Mouse (Mus musculus): ENCODE results near the gene Col13a1. TPM values are rescaled to one million over a fixed set of nuclear protein-coding genes. Genes with fewer than 3 reads are reported as not detected.
A peak's percentile ranks its signal among the peaks of the same experiment; 100 is the strongest.

Gene Col13a1
- 6.9 and 7.1 TPM in 2 replicates for polyA plus RNA-seq (2015; fragmentation: Nextera tagmentation; extraction: Ambion mirVana)

- peaks cover 45% of the 10 kb centered on the region for H3K27me3 ChIP-seq (replicated peaks)
Observed at GRCm38 (mm10) chr10:61978866-61979340, at the start of gene Col13a1. Gene Col13a1 (minus strand): TSS chr10:61979108.

GRCm38 (mm10) chr10:62027699-62028098 lies 48.8 kb upstream of the Col13a1 start:
- no peak overlapping the region for H3K27ac ChIP-seq
- H3K9me3 ChIP-seq = no peaks in the 10 kb centered on the region
- no peak for ATAC-seq
- no peak overlapping the region for H3K4me3 ChIP-seq (replicated peaks)
- H3K9ac ChIP-seq = no peak overlapping the region
- no peak overlapping the region for H3K4me2 ChIP-seq (replicated peaks)
- 52% methylated on average over 12 of the region's 12 CpGs for WGBS
- H3K27me3 ChIP-seq (replicated peaks) = no peaks in the 10 kb centered on the region
- H3K36me3 ChIP-seq = no peaks in the 10 kb centered on the region
- H3K4me1 ChIP-seq (replicated peaks) = 0 out of 2 replicates have a peak, but pooled peaks cover 2% of the 10 kb centered on the region

More at GRCm38 (mm10) chr10:61978866-61979340, at the start of gene Col13a1:
- no peak within 1 kb of the TSS for H3K27ac ChIP-seq
- no peaks in the 10 kb centered on the region for H3K9me3 ChIP-seq
- peak; percentile 37; the same call in 1 of the 2 replicates for ATAC-seq
- peak within 1 kb of the TSS; percentile 47 for H3K9ac ChIP-seq
- H3K4me3 ChIP-seq (replicated peaks) = peak within 1 kb of the TSS; percentile 48
- H3K36me3 ChIP-seq = no peaks in the 10 kb centered on the region
- WGBS = under 1% methylated on average over 41 of the region's 41 CpGs
- peaks cover 26% of the 10 kb centered on the region for H3K4me1 ChIP-seq (replicated peaks)
- H3K4me2 ChIP-seq (replicated peaks) = peak within 1 kb of the TSS; percentile 91

GRCm38 (mm10) chr10:62023821-62024551 lies 45.1 kb upstream of the Col13a1 start:
- peaks cover 9% of the 10 kb centered on the region; the same call in 1 of the 2 replicates for H3K4me1 ChIP-seq (replicated peaks)
- WGBS = 45% methylated on average over 19 of the region's 19 CpGs
- H3K9ac ChIP-seq = no peak overlapping the region

GRCm38 (mm10) chr10:62020068-62020620 lies 41.2 kb upstream of the Col13a1 start:
- H3K4me3 ChIP-seq (replicated peaks) = no peak overlapping the region
- 22% methylated on average over 7 of the region's 7 CpGs for WGBS
- H3K27me3 ChIP-seq (replicated peaks) = no peaks in the 10 kb centered on the region
- peaks cover 13% of the 10 kb centered on the region; the same call in 1 of the 2 replicates for H3K4me1 ChIP-seq (replicated peaks)
- ATAC-seq = peak; percentile 52
- no peaks in the 10 kb centered on the region for H3K36me3 ChIP-seq
- no peak overlapping the region for H3K4me2 ChIP-seq (replicated peaks)
- no peaks in the 10 kb centered on the region for H3K9me3 ChIP-seq
- H3K27ac ChIP-seq = no peak overlapping the region; the same call in 1 of the 2 replicates
- H3K9ac ChIP-seq = no peak overlapping the region

More at GRCm38 (mm10) chr10:62023821-62024551, 45.1 kb upstream of the Col13a1 start:
- no peak overlapping the region for H3K4me2 ChIP-seq (replicated peaks)
- H3K27me3 ChIP-seq (replicated peaks) = no peaks in the 10 kb centered on the region
- no peaks in the 10 kb centered on the region for H3K36me3 ChIP-seq
- H3K9me3 ChIP-seq = no peaks in the 10 kb centered on the region
- ATAC-seq = peak; percentile 48; the same call in 1 of the 2 replicates
- H3K4me3 ChIP-seq (replicated peaks) = no peak overlapping the region
- H3K27ac ChIP-seq = no peak overlapping the region

GRCm38 (mm10) chr10:62019386-62020067 lies 40.6 kb upstream of the Col13a1 start:
- Histone ChIP-seq H3K9me3 (no peaks in the 10 kb centered on the region), H3K27ac (no peak overlapping the region), H3K4me1 (replicated peaks) (peaks cover 13% of the 10 kb centered on the region; the same call in 1 of the 2 replicates), H3K4me3 (replicated peaks) (no peak overlapping the region), H3K36me3 (no peaks in the 10 kb centered on the region), H3K27me3 (replicated peaks) (no peaks in the 10 kb centered on the region), H3K9ac (no peak overlapping the region), H3K4me2 (replicated peaks) (no peak overlapping the region)
- ATAC-seq = peak; percentile 48; the same call in 1 of the 2 replicates
- WGBS = 21% methylated on average over 16 of the region's 16 CpGs

GRCm38 (mm10) chr10:62016947-62017346 lies 38.0 kb upstream of the Col13a1 start:
- no peak for ATAC-seq
- Histone ChIP-seq H3K9ac (no peak overlapping the region), H3K4me2 (replicated peaks) (no peak overlapping the region), H3K9me3 (no peaks in the 10 kb centered on the region), H3K27ac (no peak overlapping the region), H3K4me1 (replicated peaks) (peaks cover 11% of the 10 kb centered on the region; the same call in 1 of the 2 replicates), H3K36me3 (no peaks in the 10 kb centered on the region), H3K27me3 (replicated peaks) (no peaks in the 10 kb centered on the region), H3K4me3 (replicated peaks) (no peak overlapping the region)
- 59% methylated on average over 6 of the region's 6 CpGs for WGBS

GRCm38 (mm10) chr10:62013190-62013589 lies 34.3 kb upstream of the Col13a1 start:
- no peak overlapping the region for H3K9ac ChIP-seq
- no peaks in the 10 kb centered on the region for H3K9me3 ChIP-seq
- H3K4me2 ChIP-seq (replicated peaks) = no peak overlapping the region
- no peak overlapping the region for H3K4me3 ChIP-seq (replicated peaks)
- H3K4me1 ChIP-seq (replicated peaks) = 0 out of 2 replicates have a peak, but pooled peaks cover 4% of the 10 kb centered on the region
- no peaks in the 10 kb centered on the region for H3K27me3 ChIP-seq (replicated peaks)
- no peaks in the 10 kb centered on the region for H3K36me3 ChIP-seq
- no peak for ATAC-seq
- no peak overlapping the region for H3K27ac ChIP-seq
- 82% methylated on average over 5 of the region's 5 CpGs for WGBS

GRCm38 (mm10) chr10:62012371-62012770 lies 33.5 kb upstream of the Col13a1 start:
- H3K27me3 ChIP-seq (replicated peaks) = no peaks in the 10 kb centered on the region
- no peak overlapping the region for H3K4me2 ChIP-seq (replicated peaks)
- H3K36me3 ChIP-seq = no peaks in the 10 kb centered on the region
- no peak overlapping the region for H3K4me3 ChIP-seq (replicated peaks)
- no peak overlapping the region for H3K9ac ChIP-seq
- H3K27ac ChIP-seq = no peak overlapping the region
- WGBS = 76% methylated on average over 4 of the region's 4 CpGs
- no peaks in the 10 kb centered on the region for H3K9me3 ChIP-seq
- ATAC-seq = no peak
- 0 out of 2 replicates have a peak, but pooled peaks cover 4% of the 10 kb centered on the region for H3K4me1 ChIP-seq (replicated peaks)

GRCm38 (mm10) chr10:62009981-62010500 lies 31.1 kb upstream of the Col13a1 start:
- Histone ChIP-seq H3K36me3 (no peaks in the 10 kb centered on the region), H3K27me3 (replicated peaks) (no peaks in the 10 kb centered on the region), H3K9me3 (no peaks in the 10 kb centered on the region), H3K9ac (no peak overlapping the region), H3K4me1 (replicated peaks) (no peaks in the 10 kb centered on the region), H3K27ac (no peak overlapping the region), H3K4me3 (replicated peaks) (no peak overlapping the region), H3K4me2 (replicated peaks) (no peak overlapping the region)
- ATAC-seq = no peak
- 64% methylated on average over 6 of the region's 6 CpGs for WGBS

- Histone ChIP-seq H3K4me2 (replicated peaks) (no peak overlapping the region), H3K27ac (no peak overlapping the region), H3K27me3 (replicated peaks) (no peaks in the 10 kb centered on the region), H3K4me1 (replicated peaks) (no peaks in the 10 kb centered on the region), H3K9ac (no peak overlapping the region), H3K4me3 (replicated peaks) (no peak overlapping the region), H3K36me3 (no peaks in the 10 kb centered on the region), H3K9me3 (no peaks in the 10 kb centered on the region)
- no peak for ATAC-seq
- 75% methylated on average over 4 of the region's 4 CpGs for WGBS
Observed at GRCm38 (mm10) chr10:62007958-62008357, 29.1 kb upstream of the Col13a1 start.

GRCm38 (mm10) chr10:62006371-62006770 lies 27.5 kb upstream of the Col13a1 start:
- Histone ChIP-seq H3K27me3 (replicated peaks) (no peaks in the 10 kb centered on the region), H3K27ac (no peak overlapping the region), H3K4me2 (replicated peaks) (no peak overlapping the region), H3K4me1 (replicated peaks) (no peaks in the 10 kb centered on the region), H3K36me3 (no peaks in the 10 kb centered on the region), H3K4me3 (replicated peaks) (no peak overlapping the region), H3K9ac (no peak overlapping the region), H3K9me3 (no peaks in the 10 kb centered on the region)
- 77% methylated on average over 8 of the region's 8 CpGs for WGBS
- ATAC-seq = no peak

GRCm38 (mm10) chr10:62000216-62000615 lies 21.3 kb upstream of the Col13a1 start:
- Histone ChIP-seq H3K4me3 (replicated peaks) (no peak overlapping the region), H3K36me3 (no peaks in the 10 kb centered on the region), H3K9ac (no peak overlapping the region), H3K27ac (no peak overlapping the region), H3K9me3 (no peaks in the 10 kb centered on the region), H3K4me2 (replicated peaks) (no peak overlapping the region), H3K4me1 (replicated peaks) (no peaks in the 10 kb centered on the region), H3K27me3 (replicated peaks) (no peaks in the 10 kb centered on the region)
- no peak for ATAC-seq
- WGBS = 83% methylated on average over 1 of the region's 1 CpGs

Measured in intestine, embryonic 15.5 days (tissue).